In genomic region chr1:157417861-157418260, GRCm38 (mm10) we compare ENCODE assay signal across 10 mouse cellular contexts. TPM values are rescaled to one million over a fixed set of nuclear protein-coding genes. Genes with fewer than 3 reads are reported as not detected.
DNase-seq lines count a peak whose midpoint lies in the region; ATAC-seq lines count a peak whose summit lies in the region.
"Had no signal": no experiment of that assay in that cellular context is flagged by ENCODE, and none has a peak within 500 bp of the region (broad histone marks: within the 10 kb centered on the region; RNA-seq: fewer than 3 reads in every experiment).

No protein-coding gene starts in this region.

- peak; percentile 14 for DNase-seq in gastrocnemius, adult 18-20 months (ENCODE audit: low spot score)
- no peak for DNase-seq in gastrocnemius, postnatal 10 days
- DNase-seq in thymus, postnatal 0 days (ENCODE audit: low spot score) = no peak
- DNase-seq in ovary, postnatal 36 days (ENCODE audit: low spot score) = no peak
- no peak for DNase-seq in urinary bladder, postnatal 14 days (ENCODE audit: low spot score)
- DNase-seq: cerebellum, adult 8-10 months had no signal

- H3K4me3 ChIP-seq in brown adipose tissue, adult 24 weeks (ENCODE audit: insufficient read depth, low read depth, low read length) = no peak overlapping the region
- H3K4me3 ChIP-seq in heart, embryonic 14.5 days (ENCODE audit: control insufficient read depth in 1 of 2, insufficient read depth in 1 of 2, low read depth in 1 of 2, low read length in 2 of 2) = no peak overlapping the region
- no peak overlapping the region for H3K4me3 ChIP-seq in lung, embryonic 15.5 days

- H3K36me3 ChIP-seq in heart, embryonic 14.5 days (ENCODE audit: control insufficient read depth, insufficient read depth, low read length) = peaks cover 16% of the 10 kb centered on the region
- peaks cover 6% of the 10 kb centered on the region for H3K36me3 ChIP-seq in lung, embryonic 15.5 days

- H3K9ac ChIP-seq in heart, embryonic 14.5 days (ENCODE audit: low read length) = no peak overlapping the region
- no peak overlapping the region for H3K9ac ChIP-seq in lung, embryonic 15.5 days

- peaks cover 8% of the 10 kb centered on the region; the same call in 1 of the 2 replicates for H3K4me1 ChIP-seq in brown adipose tissue, adult 24 weeks (ENCODE audit: control insufficient read depth, insufficient read depth, insufficient read length, low read length)
- H3K4me1 ChIP-seq in heart, embryonic 14.5 days (ENCODE audit: control insufficient read depth in 2 of 2, insufficient read depth in 2 of 2, low read length in 2 of 2) = peaks cover 6 to 21% of the 10 kb centered on the region in 2 experiments
- no peaks in the 10 kb centered on the region for H3K4me1 ChIP-seq in lung, embryonic 15.5 days

- H3K27me3 ChIP-seq in heart, embryonic 14.5 days (ENCODE audit: control insufficient read depth, insufficient read depth, low read length) = no peaks in the 10 kb centered on the region
- H3K27me3 ChIP-seq in lung, embryonic 15.5 days = no peaks in the 10 kb centered on the region

- WGBS in heart, embryonic 14.5 days = 35% methylated on average over 7 of the region's 7 CpGs
- WGBS in lung, embryonic 15.5 days = 52% methylated on average over 7 of the region's 7 CpGs

- peak overlapping the region; percentile 16 for H3K4me2 ChIP-seq in heart, embryonic 14.5 days (ENCODE audit: low read length)
- no peak overlapping the region for H3K4me2 ChIP-seq in lung, embryonic 15.5 days

- peak overlapping the region; percentile 94 for H3K27ac ChIP-seq in brown adipose tissue, adult 24 weeks (replicated peaks; ENCODE audit: low read depth, low read length)
- peak overlapping the region; percentile 55 to 57 for H3K27ac ChIP-seq in heart, embryonic 14.5 days (replicated peaks in 1 of 2; ENCODE audit: control insufficient read depth in 1 of 2, insufficient read depth in 1 of 2, low read depth in 2 of 2, low read length in 2 of 2)
- H3K27ac ChIP-seq in lung, embryonic 15.5 days = peak overlapping the region; percentile 54

- H3K9me3 ChIP-seq in heart, embryonic 14.5 days (ENCODE audit: control insufficient read depth, low read length) = no peaks in the 10 kb centered on the region
- no peaks in the 10 kb centered on the region for H3K9me3 ChIP-seq in lung, embryonic 15.5 days

- ATAC-seq in heart, embryonic 14.5 days (ENCODE audit: insufficient number of reproducible peaks, insufficient read depth, low FRiP score, low read depth) = no peak
- ATAC-seq in lung, embryonic 15.5 days (ENCODE audit: borderline replicate concordance, extremely low read depth, low FRiP score, low TSS enrichment) = no peak
- ATAC-seq: activated CD4-positive, CD25-positive, alpha-beta regulatory T cell, adult 4 months had no signal

RNA-seq across cellular contexts. Expression of gene Rasal2, which starts 5.5 kb away (rescaled TPM):
- total RNA-seq in gastrocnemius, adult 18-20 months (2021) = 1 to 10 TPM; 5.6 to 6.5 TPM
- 10 to 100 TPM; 13.1 to 17.4 TPM for total RNA-seq in gastrocnemius, postnatal 10 days (2021)
- 2.6 and 3.4 TPM in 2 replicates for polyA plus RNA-seq in brown adipose tissue, adult 24 weeks (2012; ENCODE audit: insufficient read depth, insufficient read length, missing spikeins)
- polyA plus RNA-seq in heart, embryonic 14.5 days (2014; fragmentation: Nextera tagmentation; extraction: Ambion mirVana) = 24.8 and 26.6 TPM in 2 replicates
- polyA plus RNA-seq in lung, embryonic 15.5 days (2015; fragmentation: Nextera tagmentation; extraction: Ambion mirVana) = 8.9 and 9.5 TPM in 2 replicates
- polyA plus RNA-seq in thymus, postnatal 0 days (2015; fragmentation: Nextera tagmentation; extraction: Ambion mirVana) = 2.4 and 3.9 TPM in 2 replicates

RNA-seq across cellular contexts. Expression of gene Cryzl2, which starts 40.5 kb away (rescaled TPM):
- under 1 TPM; 0.43 to 0.76 TPM for total RNA-seq in gastrocnemius, adult 18-20 months (2021)
- 1 to 10 TPM; 2.8 to 3.9 TPM for total RNA-seq in gastrocnemius, postnatal 10 days (2021)
- polyA plus RNA-seq in brown adipose tissue, adult 24 weeks (2012; ENCODE audit: insufficient read depth, insufficient read length, missing spikeins) = 21.4 and 26.2 TPM in 2 replicates
- 37.9 and 39.2 TPM in 2 replicates for polyA plus RNA-seq in heart, embryonic 14.5 days (2014; fragmentation: Nextera tagmentation; extraction: Ambion mirVana)
- polyA plus RNA-seq in lung, embryonic 15.5 days (2015; fragmentation: Nextera tagmentation; extraction: Ambion mirVana) = 11.4 and 13.4 TPM in 2 replicates
- polyA plus RNA-seq in thymus, postnatal 0 days (2015; fragmentation: Nextera tagmentation; extraction: Ambion mirVana) = 10.1 and 10.5 TPM in 2 replicates
